Mouse (Mus musculus): ENCODE data around the gene Ccr7.

- TF ChIP-seq POLR2A (IDR thresholded peaks at IDR 0.05; ENCODE audit: borderline replicate concordance, extremely low read depth, insufficient read depth, insufficient read length, poor library complexity, severe bottlenecking) (no peak), CTCF (IDR thresholded peaks at IDR 0.05; ENCODE audit: borderline replicate concordance, extremely low read depth, insufficient read depth, insufficient read length) (no peak)
These were observed 59.1 kb downstream of the Ccr7 start for GRCm38 (mm10) chr11:99095759-99096158.
